24 mouse cellular contexts compared by ENCODE assay signal in the genomic region with DNA sequence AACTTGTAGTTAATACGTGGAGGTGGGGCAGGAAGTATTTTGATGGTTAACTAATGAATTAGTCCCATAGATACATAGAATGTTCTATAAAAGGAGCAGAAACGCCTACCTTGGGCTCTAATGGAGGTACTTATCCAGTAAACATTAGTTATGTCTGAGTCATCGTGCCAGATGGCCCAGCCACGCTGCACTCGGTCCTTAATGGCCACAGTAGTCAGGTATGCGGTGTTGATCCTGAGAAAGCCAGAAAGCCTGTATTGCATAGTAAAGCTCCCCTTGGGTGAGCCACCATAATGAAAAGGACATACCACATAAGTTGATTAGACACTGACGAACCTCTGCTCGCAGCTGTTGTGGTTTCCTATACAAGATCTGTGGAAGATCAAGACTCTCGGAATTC. TPM values are rescaled to one million over a fixed set of nuclear protein-coding genes. Genes with fewer than 3 reads are reported as not detected.
A peak's percentile ranks its signal among the peaks of the same experiment; 100 is the strongest.
DNase-seq lines count a peak whose midpoint lies in the region; ATAC-seq and TF ChIP-seq lines count a peak whose summit lies in the region.
"Had no signal": no experiment of that assay in that cellular context is flagged by ENCODE, and none has a peak within 500 bp of the region (broad histone marks: within the 10 kb centered on the region; RNA-seq: fewer than 3 reads in every experiment).

No protein-coding gene starts in this region.

- H3K4me2 ChIP-seq in heart, embryonic 11.5 days, result no peak overlapping the region
- H3K4me2 ChIP-seq in intestine, embryonic 15.5 days (replicated peaks), result no peak overlapping the region
- H3K4me2 ChIP-seq: embryonic facial prominence, embryonic 12.5 days; forebrain, embryonic 13.5 days; forebrain, embryonic 15.5 days had no signal

- ATAC-seq in heart, embryonic 11.5 days (replicated peaks; ENCODE audit: insufficient number of reproducible peaks, low FRiP score, low TSS enrichment), result no peak
- 0 out of 2 replicates have a peak, but pooled peaks have one; percentile 25 for ATAC-seq in monocyte, adult 5-6 weeks (replicated peaks; ENCODE audit: insufficient number of reproducible peaks, low FRiP score, low TSS enrichment, poor library complexity, severe bottlenecking)
- ATAC-seq in intestine, embryonic 15.5 days, result no peak
- ATAC-seq: CD4-positive, CD25-positive, alpha-beta regulatory T cell, adult 4 months; forebrain, embryonic 13.5 days; forebrain, embryonic 15.5 days; forebrain, postnatal 0 days had no signal

- no peaks in the 10 kb centered on the region for H3K36me3 ChIP-seq in heart, embryonic 11.5 days (ENCODE audit: control insufficient read depth, insufficient read depth, low read length)
- no peaks in the 10 kb centered on the region for H3K36me3 ChIP-seq in thymus, adult 2 months (ENCODE audit: control insufficient read depth, insufficient read depth, low read length)
- H3K36me3 ChIP-seq in intestine, embryonic 15.5 days, result no peaks in the 10 kb centered on the region
- H3K36me3 ChIP-seq: embryonic facial prominence, embryonic 10.5 days; embryonic facial prominence, embryonic 12.5 days; forebrain, embryonic 15.5 days; G1E had no signal

- no peaks in the 10 kb centered on the region for H3K9me3 ChIP-seq in heart, embryonic 11.5 days (replicated peaks; ENCODE audit: control insufficient read depth, low read length)
- H3K9me3 ChIP-seq in intestine, embryonic 15.5 days, result no peaks in the 10 kb centered on the region
- H3K9me3 ChIP-seq: embryonic facial prominence, embryonic 10.5 days; embryonic facial prominence, embryonic 12.5 days; forebrain, embryonic 13.5 days; forebrain, embryonic 15.5 days had no signal

- no peak overlapping the region for H3K4me3 ChIP-seq in heart, embryonic 11.5 days (ENCODE audit: low read depth, low read length)
- H3K4me3 ChIP-seq in thymus, adult 2 months (ENCODE audit: control insufficient read depth, insufficient read depth, low read length), result no peak overlapping the region
- no peak overlapping the region for H3K4me3 ChIP-seq in intestine, embryonic 15.5 days (replicated peaks)
- H3K4me3 ChIP-seq: embryonic facial prominence, embryonic 10.5 days; embryonic facial prominence, embryonic 12.5 days; forebrain, embryonic 13.5 days; forebrain, embryonic 15.5 days had no signal

- 79% methylated on average over 9 of the region's 9 CpGs for WGBS in heart, embryonic 11.5 days (ENCODE audit: insufficient replicate concordance)
- WGBS in thymus, adult 2 months, result 52% methylated on average over 9 of the region's 9 CpGs
- WGBS in intestine, embryonic 15.5 days, result 74% methylated on average over 9 of the region's 9 CpGs

- TF ChIP-seq POLR2A in thymus, adult 2 months (IDR thresholded peaks at IDR 0.05; ENCODE audit: control insufficient read depth, extremely low read depth, insufficient read depth, low read length, poor library complexity), result no peak

- no peak overlapping the region for H3K9ac ChIP-seq in heart, embryonic 11.5 days (ENCODE audit: low read depth, low read length)
- H3K9ac ChIP-seq in intestine, embryonic 15.5 days, result no peak overlapping the region
- H3K9ac ChIP-seq: embryonic facial prominence, embryonic 12.5 days; forebrain, embryonic 13.5 days; forebrain, embryonic 15.5 days; forebrain, postnatal 0 days had no signal

- H3K4me1 ChIP-seq in heart, embryonic 11.5 days (ENCODE audit: control insufficient read depth, insufficient read depth, low read length), result no peaks in the 10 kb centered on the region
- no peaks in the 10 kb centered on the region for H3K4me1 ChIP-seq in thymus, adult 2 months (replicated peaks; ENCODE audit: control insufficient read depth, insufficient read depth, low read length)
- no peaks in the 10 kb centered on the region for H3K4me1 ChIP-seq in intestine, embryonic 15.5 days (replicated peaks)
- H3K4me1 ChIP-seq: embryonic facial prominence, embryonic 10.5 days; embryonic facial prominence, embryonic 12.5 days had no signal

- peak; percentile 79 for DNase-seq in heart, adult 11 months
- peak; percentile 7 for DNase-seq in thymus, postnatal 0 days (ENCODE audit: low spot score)
- no peak for DNase-seq in thymus, adult 2 months
- DNase-seq in MN1 (ENCODE audit: low spot score), result peak; percentile 39
- DNase-seq in urinary bladder, postnatal 36 days (ENCODE audit: low spot score in 2 of 2), result no peak
- DNase-seq: adrenal gland, adult 2 months; adrenal gland, postnatal 10 days; adrenal gland, postnatal 25 days; cerebellum, adult 11 months; cerebellum, adult 18-20 months; cerebellum, adult 8-10 months; cerebellum, adult 9-11 months; cerebellum, postnatal 14 days; forebrain, postnatal 0 days had no signal

- no peak overlapping the region for H3K27ac ChIP-seq in heart, embryonic 11.5 days (ENCODE audit: low read depth, low read length)
- H3K27ac ChIP-seq in thymus, adult 2 months (ENCODE audit: control insufficient read depth, insufficient read depth, low read length), result no peak overlapping the region
- no peak overlapping the region for H3K27ac ChIP-seq in intestine, embryonic 15.5 days
- H3K27ac ChIP-seq: embryonic facial prominence, embryonic 10.5 days; embryonic facial prominence, embryonic 12.5 days; forebrain, embryonic 13.5 days; forebrain, embryonic 15.5 days had no signal

- no peak for TF ChIP-seq CTCF in thymus, adult 2 months (IDR thresholded peaks at IDR 0.05; ENCODE audit: borderline replicate concordance, control insufficient read depth, extremely low read depth, insufficient read depth, low read length, poor library complexity)

- H3K27me3 ChIP-seq in heart, embryonic 11.5 days (ENCODE audit: control insufficient read depth, insufficient read depth, low read length), result no peaks in the 10 kb centered on the region
- H3K27me3 ChIP-seq in thymus, adult 2 months (ENCODE audit: control insufficient read depth, insufficient read depth, low read length), result no peaks in the 10 kb centered on the region
- H3K27me3 ChIP-seq in intestine, embryonic 15.5 days (replicated peaks), result no peaks in the 10 kb centered on the region
- H3K27me3 ChIP-seq: CH12.LX; embryonic facial prominence, embryonic 12.5 days; forebrain, embryonic 13.5 days; forebrain, embryonic 15.5 days had no signal

RNA-seq across cellular contexts. Expression of a gene that starts 7.5 kb away (rescaled TPM):
- polyA plus RNA-seq in heart, embryonic 11.5 days (2014; fragmentation: Nextera tagmentation; extraction: Ambion mirVana), result 26.6 and 32.5 TPM in 2 replicates
- 3.6 and 5.3 TPM in 2 replicates for polyA plus RNA-seq in thymus, postnatal 0 days (2015; fragmentation: Nextera tagmentation; extraction: Ambion mirVana)
- 9.3 and 9.8 TPM in 2 replicates for polyA plus RNA-seq in thymus, adult 2 months (2012; rRNA removed)
- 41.4 to 79.7 TPM (median 51.4 TPM) in 3 replicates for total RNA-seq in monocyte, adult 5-6 weeks (2017)
- polyA plus RNA-seq in intestine, embryonic 15.5 days (2015; fragmentation: Nextera tagmentation; extraction: Ambion mirVana), result 7.1 and 8.2 TPM in 2 replicates

Comparison
In these comparisons a context has a peak if more than half of its experiments do, and no peak if none do; other contexts are left out.
1. DNase-seq: peak in heart, adult 11 months (single experiment), thymus, postnatal 0 days (single experiment) and MN1 (single experiment); none in thymus, adult 2 months (single experiment) and urinary bladder, postnatal 36 days (0 of 2).